Mouse (Mus musculus) midbrain, embryonic 14.5 days (tissue): ENCODE results near the gene Sqor. TPM values are rescaled to one million over a fixed set of nuclear protein-coding genes. Genes with fewer than 3 reads are reported as not detected.

ENCODE experiments used
- ATAC-seq: fragments of 200-750 bp; cut with Nextera tagmentation; 2 replicates; pipeline ENCODE4 v1.8.0; 2017; ENCODE audit warnings: moderate number of reproducible peaks, moderate library complexity; ENCODE audit not compliant: low FRiP score, low TSS enrichment
- DNase-seq: peaks from one replicate; pipeline ENCODE4 v3.0.0-alpha.2; 2015
- H3K27ac ChIP-seq: fragments of 300-500 bp; sonication (generic); replicated peaks from 2 replicates; pipeline ENCODE4 v1.5.1; 2014; ENCODE audit warnings: mild to moderate bottlenecking, low read depth, low read length, moderate library complexity
- H3K27me3 ChIP-seq: fragments of 300-500 bp; sonication (generic); 2 replicates; pipeline ENCODE4 v1.6.1; 2014; ENCODE audit warnings: low read length, control low read depth, mixed read lengths; ENCODE audit not compliant: control insufficient read depth, insufficient read depth
- H3K36me3 ChIP-seq: fragments of 300-500 bp; sonication (generic); 2 replicates; pipeline ENCODE4 v1.6.1; 2014; ENCODE audit warnings: low read length, control low read depth; ENCODE audit not compliant: control insufficient read depth, insufficient read depth
- H3K4me1 ChIP-seq: fragments of 300-500 bp; sonication (generic); 2 replicates; pipeline ENCODE4 v1.6.1; 2014; ENCODE audit warnings: mild to moderate bottlenecking, antibody characterized with exemption, low read length, control low read depth; ENCODE audit not compliant: control insufficient read depth, insufficient read depth
- H3K4me2 ChIP-seq: fragments of 300-500 bp; sonication (generic); 2 replicates; pipeline ENCODE4 v1.6.1; 2014; ENCODE audit warnings: mild to moderate bottlenecking, low read length, moderate library complexity
- H3K4me3 ChIP-seq: fragments of 300-500 bp; sonication (generic); replicated peaks from 2 replicates; pipeline ENCODE4 v1.5.1; 2014; ENCODE audit warnings: low read depth, low read length
- H3K9ac ChIP-seq: fragments of 300-500 bp; sonication (generic); replicated peaks from 2 replicates; pipeline ENCODE4 v1.6.1; 2014; ENCODE audit warnings: mild to moderate bottlenecking, low read length, moderate library complexity
- H3K9me3 ChIP-seq: fragments of 300-500 bp; sonication (generic); 2 replicates; pipeline ENCODE4 v1.6.1; 2016; ENCODE audit warnings: low read length, control low read depth, mixed read lengths; ENCODE audit not compliant: control insufficient read depth
- WGBS: fragments of 180-500 bp; shearing (Covaris S2); extraction: QIAGEN DNeasy Blood & Tissue Kit; methylation state at CpG from one replicate; pipeline ENCODE4 v1.1.7; 2014; 5-methylcytosine and 5-hydroxymethylcytosine counted together
- polyA plus RNA-seq: library from polyadenylated mRNA; unstranded; fragments of >200 nt; fragmentation: Nextera tagmentation; extraction: Ambion mirVana; gene quantifications from 2 replicates; pipeline ENCODE4 v1.2.1, GENCODE M21; 2014

The Sqor gene
- polyA plus RNA-seq, result 1.1 and 2.1 TPM in 2 replicates

GRCm38 (mm10) chr2:122765071-122765793 is at the start of gene Sqor:
TSS of gene Sqor (plus strand) at chr2:122765237.
- Histone ChIP-seq H3K9ac (peak within 1 kb of the TSS; percentile 40; the same call in 1 of the 2 replicates), H3K36me3 (no peaks in the 10 kb centered on the region), H3K4me2 (peak within 1 kb of the TSS; percentile 68), H3K4me3 (peak within 1 kb of the TSS; percentile 30), H3K27ac (no peak within 1 kb of the TSS), H3K27me3 (0 out of 2 replicates have a peak, but pooled peaks cover 5% of the 10 kb centered on the region), H3K4me1 (0 out of 2 replicates have a peak, but pooled peaks cover 5% of the 10 kb centered on the region), H3K9me3 (no peaks in the 10 kb centered on the region)
- peak; percentile 34 for DNase-seq
- no peak for ATAC-seq
- 2% methylated on average over 46 of the region's 46 CpGs for WGBS

GRCm38 (mm10) chr2:122716301-122716842 is 48.7 kb upstream of the Sqor start:
- H3K4me1 ChIP-seq, result no peaks in the 10 kb centered on the region
- 81% methylated on average over 3 of the region's 3 CpGs for WGBS

GRCm38 (mm10) chr2:122719232-122719631 is 45.8 kb upstream of the Sqor start:
- H3K27me3 ChIP-seq, result no peaks in the 10 kb centered on the region
- no peaks in the 10 kb centered on the region for H3K9me3 ChIP-seq
- H3K36me3 ChIP-seq, result no peaks in the 10 kb centered on the region
- H3K27ac ChIP-seq, result no peak overlapping the region
- 61% methylated on average over 1 of the region's 1 CpGs for WGBS
- no peak overlapping the region for H3K4me3 ChIP-seq
- DNase-seq (no peak), ATAC-seq (no peak)
- no peaks in the 10 kb centered on the region for H3K4me1 ChIP-seq
- H3K4me2 ChIP-seq, result no peak overlapping the region
- H3K9ac ChIP-seq, result no peak overlapping the region

More at GRCm38 (mm10) chr2:122716301-122716842, 48.7 kb upstream of the Sqor start:
- H3K36me3 ChIP-seq, result no peaks in the 10 kb centered on the region
- DNase-seq (no peak), ATAC-seq (no peak)
- no peaks in the 10 kb centered on the region for H3K9me3 ChIP-seq
- H3K4me3 ChIP-seq, result no peak overlapping the region
- H3K9ac ChIP-seq, result no peak overlapping the region
- H3K4me2 ChIP-seq, result no peak overlapping the region
- no peak overlapping the region for H3K27ac ChIP-seq
- H3K27me3 ChIP-seq, result no peaks in the 10 kb centered on the region

GRCm38 (mm10) chr2:122720564-122720963 is 44.5 kb upstream of the Sqor start:
- no peaks in the 10 kb centered on the region for H3K27me3 ChIP-seq
- 85% methylated on average over 3 of the region's 3 CpGs for WGBS
- no peak overlapping the region for H3K27ac ChIP-seq
- H3K4me2 ChIP-seq, result no peak overlapping the region
- no peak overlapping the region for H3K4me3 ChIP-seq
- DNase-seq (no peak), ATAC-seq (no peak)
- H3K9me3 ChIP-seq, result no peaks in the 10 kb centered on the region
- H3K4me1 ChIP-seq, result no peaks in the 10 kb centered on the region
- no peaks in the 10 kb centered on the region for H3K36me3 ChIP-seq
- H3K9ac ChIP-seq, result no peak overlapping the region

- Histone ChIP-seq H3K4me2 (no peak overlapping the region), H3K9me3 (no peaks in the 10 kb centered on the region), H3K4me1 (no peaks in the 10 kb centered on the region), H3K36me3 (no peaks in the 10 kb centered on the region), H3K4me3 (no peak overlapping the region), H3K27ac (no peak overlapping the region), H3K27me3 (no peaks in the 10 kb centered on the region), H3K9ac (no peak overlapping the region)
- 56% methylated on average over 10 of the region's 10 CpGs for WGBS
- ATAC-seq (no peak), DNase-seq (peak; percentile 15)
Measured at GRCm38 (mm10) chr2:122725604-122726003, 39.4 kb upstream of the Sqor start.

- Histone ChIP-seq H3K27me3 (no peaks in the 10 kb centered on the region), H3K36me3 (no peaks in the 10 kb centered on the region), H3K4me1 (no peaks in the 10 kb centered on the region), H3K9ac (no peak overlapping the region), H3K27ac (no peak overlapping the region), H3K4me2 (no peak overlapping the region), H3K9me3 (no peaks in the 10 kb centered on the region), H3K4me3 (no peak overlapping the region)
- DNase-seq (no peak), ATAC-seq (no peak)
- 65% methylated on average over 2 of the region's 2 CpGs for whole genome bisulfite sequencing
Measured at GRCm38 (mm10) chr2:122731456-122731855, 33.6 kb upstream of the Sqor start.

GRCm38 (mm10) chr2:122737894-122738830 is 26.9 kb upstream of the Sqor start, which contains the start of gene Bloc1s6:
TSS of gene Bloc1s6 (plus strand) at chr2:122738503.
- Histone ChIP-seq H3K9me3 (no peaks in the 10 kb centered on the region), H3K4me3 (peak within 1 kb of the TSS; percentile 83), H3K4me1 (peaks cover 14% of the 10 kb centered on the region), H3K27ac (peak within 1 kb of the TSS; percentile 95), H3K9ac (peak within 1 kb of the TSS; percentile 91), H3K27me3 (no peaks in the 10 kb centered on the region), H3K36me3 (no peaks in the 10 kb centered on the region), H3K4me2 (peak within 1 kb of the TSS; percentile 64)
- DNase-seq (peak; percentile 98), ATAC-seq (peak; percentile 97)
- WGBS, result under 1% methylated on average over 55 of the region's 59 CpGs

DNA sequence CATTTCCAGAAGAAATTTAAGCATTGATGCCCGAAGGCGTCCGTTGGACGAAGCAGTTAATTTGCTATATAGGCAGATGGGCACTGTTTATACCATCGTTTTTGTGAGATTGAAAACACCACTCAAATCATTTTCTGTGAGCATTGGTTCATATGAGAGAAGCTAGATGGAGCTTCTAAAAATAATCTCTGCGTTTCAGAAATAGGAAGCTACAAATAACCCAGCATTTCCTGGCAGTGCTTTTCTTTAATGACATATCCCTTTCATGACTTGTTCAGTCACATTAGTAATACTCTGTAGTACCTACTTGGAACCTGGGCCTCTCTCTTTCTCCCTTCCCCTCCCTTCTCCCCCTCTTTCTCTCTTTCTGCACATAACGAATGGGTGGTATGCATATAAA is 26.0 kb upstream of the Sqor start:
- peak overlapping the region; percentile 95 for H3K27ac ChIP-seq
- DNase-seq, result no peak

More for the DNA sequence above, 26.0 kb upstream of the Sqor start:
- no peak for ATAC-seq
- Histone ChIP-seq H3K9ac (peak overlapping the region; percentile 91), H3K9me3 (no peaks in the 10 kb centered on the region), H3K4me1 (peaks cover 14% of the 10 kb centered on the region), H3K27me3 (no peaks in the 10 kb centered on the region), H3K36me3 (peaks cover 2% of the 10 kb centered on the region; the same call in 1 of the 2 replicates), H3K4me3 (peak overlapping the region; percentile 83), H3K4me2 (peak overlapping the region; percentile 64)
- WGBS, result 37% methylated on average over 7 of the region's 7 CpGs
